Mouse (Mus musculus) hindbrain, embryonic 13.5 days (tissue): ENCODE results near the gene Ccdc24. TPM values are rescaled to one million over a fixed set of nuclear protein-coding genes. Genes with fewer than 3 reads are reported as not detected.

Source experiments
- ATAC-seq: fragments of 200-750 bp; cut with Nextera tagmentation; 2 replicates; pipeline ENCODE4 v1.8.0; 2017; ENCODE audit warnings: moderate TSS enrichment; ENCODE audit not compliant: low FRiP score
- H3K27ac ChIP-seq: fragments of 300-500 bp; sonication (generic); 2 replicates; pipeline ENCODE4 v1.5.1; 2015; ENCODE audit warnings: inconsistent platforms, mild to moderate bottlenecking, moderate library complexity
- H3K27me3 ChIP-seq: fragments of 300-500 bp; sonication (generic); 2 replicates; pipeline ENCODE4 v1.6.1; 2015; ENCODE audit warnings: mild to moderate bottlenecking, inconsistent platforms
- H3K36me3 ChIP-seq: fragments of 300-500 bp; sonication (generic); 2 replicates; pipeline ENCODE4 v1.6.1; 2015; ENCODE audit warnings: mild to moderate bottlenecking, inconsistent platforms
- H3K4me1 ChIP-seq: fragments of 300-500 bp; sonication (generic); replicated peaks from 2 replicates; pipeline ENCODE4 v1.6.1; 2015; ENCODE audit warnings: inconsistent platforms
- H3K4me2 ChIP-seq: fragments of 300-500 bp; sonication (generic); 2 replicates; pipeline ENCODE4 v1.6.1; 2015; ENCODE audit warnings: inconsistent platforms, mild to moderate bottlenecking, moderate library complexity
- H3K4me3 ChIP-seq: fragments of 300-500 bp; sonication (generic); 2 replicates; pipeline ENCODE4 v1.5.1; 2015; ENCODE audit warnings: mild to moderate bottlenecking, inconsistent platforms
- H3K9ac ChIP-seq: fragments of 300-500 bp; sonication (generic); 2 replicates; pipeline ENCODE4 v1.6.1; 2015; ENCODE audit warnings: mild to moderate bottlenecking, inconsistent platforms
- H3K9me3 ChIP-seq: fragments of 300-500 bp; sonication (generic); 2 replicates; pipeline ENCODE4 v1.6.1; 2016; ENCODE audit warnings: inconsistent platforms
- WGBS: fragments of 180-500 bp; shearing (Covaris S2); methylation state at CpG from one replicate; pipeline ENCODE4 v1.1.7; 2015; 5-methylcytosine and 5-hydroxymethylcytosine counted together
- polyA plus RNA-seq: library from polyadenylated mRNA; unstranded; fragments of >200 nt; fragmentation: Nextera tagmentation; extraction: Ambion mirVana; gene quantifications from 2 replicates; pipeline ENCODE4 v1.2.1, GENCODE M21; 2015

Gene Ccdc24
- polyA plus RNA-seq, 1 experiment from 2014 or later = 2.8 TPM

DNA sequence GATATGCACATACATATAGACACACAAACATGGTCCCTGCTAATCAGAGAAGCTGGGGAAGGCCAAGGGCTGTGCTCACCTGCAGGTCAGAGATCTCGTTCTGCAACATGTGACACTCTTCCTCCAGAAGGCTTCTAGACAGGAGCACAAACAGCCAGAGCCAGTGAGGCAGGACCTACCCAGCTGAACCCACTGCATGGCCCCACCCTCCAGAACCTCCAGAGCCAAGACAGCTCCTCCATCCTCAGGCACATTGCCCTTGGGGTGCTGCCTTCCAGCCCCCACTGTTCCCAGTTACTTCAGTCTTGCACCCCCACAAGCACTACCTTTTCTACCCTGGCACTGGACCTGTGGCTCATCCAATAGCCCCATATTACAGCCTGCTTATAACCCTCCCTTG is 1.9 kb downstream of the Ccdc24 start:
- H3K4me2 ChIP-seq = no peak overlapping the region
- H3K27me3 ChIP-seq = peaks cover 4% of the 10 kb centered on the region; the same call in 1 of the 2 replicates
- H3K4me3 ChIP-seq = no peak overlapping the region
- H3K4me1 ChIP-seq = peaks cover 39% of the 10 kb centered on the region
- H3K27ac ChIP-seq = no peak overlapping the region
- H3K9me3 ChIP-seq = no peaks in the 10 kb centered on the region
- H3K9ac ChIP-seq = no peak overlapping the region
- peaks cover 31% of the 10 kb centered on the region for H3K36me3 ChIP-seq
- WGBS = 81% methylated on average over 1 of the region's 1 CpGs
- ATAC-seq = no peak

DNA sequence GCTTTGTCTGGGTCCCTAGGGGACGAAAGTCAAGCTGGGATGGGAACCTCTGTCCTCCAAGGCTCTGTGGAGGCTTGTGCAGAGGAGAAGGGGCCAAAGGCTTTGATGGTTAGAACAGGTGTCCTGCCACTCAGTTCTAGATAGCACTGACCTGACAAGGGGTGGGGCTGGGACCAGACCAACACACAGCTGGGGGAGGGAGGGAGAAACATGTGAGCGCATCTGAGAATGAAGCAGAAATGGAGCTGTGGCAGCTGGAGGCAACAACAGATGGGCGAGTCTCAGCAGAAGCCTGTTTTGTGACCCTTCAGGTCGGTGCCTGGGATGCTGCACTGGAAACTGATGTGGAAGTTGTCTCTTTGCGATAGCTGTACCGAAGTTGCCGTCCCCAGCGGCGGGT is 3.0 kb downstream of the Ccdc24 start:
- 70% methylated on average over 9 of the region's 9 CpGs for WGBS
- H3K27me3 ChIP-seq = peaks cover 4% of the 10 kb centered on the region; the same call in 1 of the 2 replicates
- H3K27ac ChIP-seq = 0 out of 2 replicates have a peak overlapping the region, but pooled peaks have one; percentile 12
- H3K36me3 ChIP-seq = peaks cover 20% of the 10 kb centered on the region
- H3K4me3 ChIP-seq = no peak overlapping the region
- H3K4me2 ChIP-seq = no peak overlapping the region
- no peak overlapping the region; the same call in 1 of the 2 replicates for H3K9ac ChIP-seq
- no peak for ATAC-seq
- no peaks in the 10 kb centered on the region for H3K9me3 ChIP-seq
- peaks cover 41% of the 10 kb centered on the region for H3K4me1 ChIP-seq

DNA sequence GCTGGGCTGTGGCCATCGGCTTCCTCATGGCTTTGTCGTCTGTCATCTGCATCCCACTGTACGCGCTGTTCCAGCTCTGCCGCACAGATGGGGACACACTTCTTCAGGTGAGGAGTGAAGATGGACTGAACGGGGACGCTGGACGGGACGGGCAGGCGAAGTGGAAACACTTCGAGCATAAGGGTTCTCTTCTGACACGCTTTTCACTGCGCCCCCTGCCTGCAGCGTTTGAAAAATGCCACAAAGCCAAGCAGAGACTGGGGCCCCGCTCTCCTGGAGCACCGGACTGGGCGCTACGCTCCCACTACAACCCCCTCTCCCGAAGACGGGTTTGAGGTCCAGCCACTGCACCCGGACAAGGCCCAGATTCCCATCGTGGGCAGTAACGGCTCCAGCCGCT is 4.5 kb downstream of the Ccdc24 start:
- peak overlapping the region; percentile 49; the same call in 1 of the 2 replicates for H3K9ac ChIP-seq
- 18% methylated on average over 24 of the region's 24 CpGs for WGBS
- peaks cover 5% of the 10 kb centered on the region; the same call in 1 of the 2 replicates for H3K36me3 ChIP-seq
- no peak overlapping the region for H3K4me3 ChIP-seq
- peaks cover 4% of the 10 kb centered on the region; the same call in 1 of the 2 replicates for H3K27me3 ChIP-seq
- H3K4me2 ChIP-seq = no peak overlapping the region
- no peak overlapping the region for H3K27ac ChIP-seq
- no peak; the same call in 1 of the 2 replicates for ATAC-seq
- H3K4me1 ChIP-seq = peaks cover 46% of the 10 kb centered on the region
- H3K9me3 ChIP-seq = no peaks in the 10 kb centered on the region

DNA sequence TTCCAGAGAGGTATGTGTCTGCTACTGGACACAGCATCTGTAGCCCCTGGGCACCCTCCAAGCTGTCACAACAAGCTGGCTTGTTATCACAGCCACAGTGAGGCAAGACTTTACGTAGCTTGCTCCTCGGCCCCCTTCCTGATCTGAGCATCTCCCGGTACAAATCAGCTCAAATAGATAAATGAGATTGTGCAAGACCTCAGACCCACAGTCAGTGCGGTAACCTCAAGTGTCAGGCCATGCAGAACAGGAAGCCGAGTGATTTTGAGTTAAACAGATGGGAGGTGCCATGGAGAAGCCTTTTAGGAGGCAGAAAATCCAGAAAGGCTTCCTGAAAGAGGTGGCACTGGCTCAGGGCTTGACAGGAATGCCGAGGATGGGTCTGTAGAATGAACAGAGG is 5.4 kb downstream of the Ccdc24 start:
- H3K9ac ChIP-seq = no peak overlapping the region
- H3K4me3 ChIP-seq = no peak overlapping the region
- 86% methylated on average over 6 of the region's 6 CpGs for WGBS
- H3K27me3 ChIP-seq = peaks cover 4% of the 10 kb centered on the region; the same call in 1 of the 2 replicates
- H3K9me3 ChIP-seq = no peaks in the 10 kb centered on the region
- H3K4me1 ChIP-seq = peaks cover 42% of the 10 kb centered on the region
- H3K4me2 ChIP-seq = no peak overlapping the region
- H3K27ac ChIP-seq = no peak overlapping the region
- H3K36me3 ChIP-seq = peaks cover 5% of the 10 kb centered on the region; the same call in 1 of the 2 replicates
- no peak for ATAC-seq

DNA sequence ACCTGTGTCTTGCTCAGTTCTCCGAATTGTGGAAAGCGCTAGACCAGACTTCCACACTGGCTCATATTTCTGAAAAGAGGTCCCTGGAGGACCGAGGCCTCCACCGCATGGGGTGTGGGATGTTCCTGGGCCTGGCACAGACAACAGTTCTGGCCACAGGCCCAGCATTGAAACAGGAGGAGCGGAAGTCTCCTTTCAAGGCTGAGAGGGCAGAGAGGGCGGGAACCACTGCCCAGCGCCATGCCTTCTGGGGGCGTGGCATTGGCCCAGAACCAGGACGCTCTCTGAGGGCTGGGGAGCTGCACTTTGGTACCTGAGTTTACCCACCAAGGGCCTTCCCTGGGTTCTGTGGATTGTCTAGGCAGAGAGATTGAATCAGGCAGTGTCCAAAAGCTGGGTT is 6.3 kb downstream of the Ccdc24 start:
- no peak for ATAC-seq
- H3K9me3 ChIP-seq = no peaks in the 10 kb centered on the region
- no peaks in the 10 kb centered on the region for H3K36me3 ChIP-seq
- H3K27me3 ChIP-seq = peaks cover 4% of the 10 kb centered on the region; the same call in 1 of the 2 replicates
- WGBS = 57% methylated on average over 9 of the region's 9 CpGs
- H3K4me2 ChIP-seq = no peak overlapping the region
- H3K9ac ChIP-seq = no peak overlapping the region
- H3K4me1 ChIP-seq = peaks cover 38% of the 10 kb centered on the region
- H3K27ac ChIP-seq = no peak overlapping the region
- no peak overlapping the region for H3K4me3 ChIP-seq

DNA sequence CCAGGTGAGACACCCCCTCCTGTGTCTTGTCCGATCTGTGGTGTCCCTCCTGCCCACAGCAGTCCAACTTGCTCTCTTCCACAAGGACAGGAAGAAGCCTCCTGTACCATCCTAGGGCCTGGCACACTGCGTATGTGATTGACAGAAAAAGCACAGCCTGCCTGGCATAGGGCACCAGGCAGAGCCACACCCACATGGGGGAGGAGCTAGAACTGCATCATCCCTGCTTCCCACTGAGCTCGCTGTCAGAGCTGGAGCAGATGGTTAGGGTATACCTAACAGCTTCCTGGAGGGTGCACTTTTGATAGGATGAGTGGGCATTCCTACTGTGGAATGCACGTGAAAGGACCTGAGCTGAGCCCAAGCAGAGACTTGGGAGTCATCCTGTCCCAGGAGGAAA is 9.5 kb downstream of the Ccdc24 start:
- no peak overlapping the region for H3K4me2 ChIP-seq
- no peak overlapping the region for H3K27ac ChIP-seq
- ATAC-seq = peak; percentile 74
- H3K9me3 ChIP-seq = no peaks in the 10 kb centered on the region
- peaks cover 30% of the 10 kb centered on the region for H3K4me1 ChIP-seq
- WGBS = 31% methylated on average over 4 of the region's 4 CpGs
- no peak overlapping the region for H3K4me3 ChIP-seq
- H3K9ac ChIP-seq = no peak overlapping the region
- peaks cover 4% of the 10 kb centered on the region; the same call in 1 of the 2 replicates for H3K27me3 ChIP-seq
- H3K36me3 ChIP-seq = no peaks in the 10 kb centered on the region

DNA sequence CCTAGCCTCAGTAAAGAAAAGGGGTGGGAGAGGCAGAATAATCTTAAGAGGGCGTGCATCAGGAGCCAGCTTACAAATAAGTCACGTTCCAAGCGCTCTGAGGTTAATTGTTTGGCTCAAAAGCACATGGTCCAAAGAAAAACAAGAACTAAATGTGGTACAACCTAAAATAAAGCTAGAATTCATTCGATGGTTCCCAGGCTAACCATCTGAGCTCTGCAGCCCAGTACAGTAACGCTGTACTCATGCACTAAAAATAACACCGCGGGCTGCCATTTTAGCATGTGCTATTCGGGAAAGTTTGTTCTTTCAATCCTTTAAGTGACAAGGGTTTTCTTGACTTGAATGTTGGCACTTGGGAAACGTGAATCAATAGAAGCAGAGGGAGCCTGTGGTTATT is 11.8 kb downstream of the Ccdc24 start:
- no peak for ATAC-seq
- peaks cover 25% of the 10 kb centered on the region for H3K4me1 ChIP-seq
- WGBS = 86% methylated on average over 9 of the region's 9 CpGs

DNA sequence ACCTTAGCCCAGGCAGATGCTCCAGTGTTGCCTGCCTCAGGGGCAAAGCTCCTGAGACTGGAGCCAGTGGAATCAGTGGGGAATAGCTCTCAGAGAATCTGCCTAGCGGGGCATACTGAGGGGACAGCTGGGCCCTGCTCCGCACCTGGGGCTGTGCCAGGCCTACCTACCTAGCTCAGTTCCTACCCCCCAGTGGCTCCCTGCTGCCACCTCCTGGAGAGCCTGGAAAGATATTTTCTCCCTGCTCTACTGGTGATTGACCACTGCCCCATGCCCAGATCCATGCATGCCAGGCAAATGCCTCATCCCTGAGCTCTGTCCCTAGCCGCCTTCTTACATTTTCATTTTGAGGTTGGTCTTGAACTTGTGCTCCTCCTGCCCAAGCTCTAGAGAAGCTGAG is 13.6 kb downstream of the Ccdc24 start:
- 53% methylated on average over 3 of the region's 3 CpGs for WGBS
- no peaks in the 10 kb centered on the region for H3K9me3 ChIP-seq
- no peak overlapping the region for H3K4me2 ChIP-seq
- peaks cover 4% of the 10 kb centered on the region; the same call in 1 of the 2 replicates for H3K36me3 ChIP-seq
- H3K4me1 ChIP-seq = peaks cover 36% of the 10 kb centered on the region
- no peak overlapping the region for H3K9ac ChIP-seq
- H3K27me3 ChIP-seq = 0 out of 2 replicates have a peak, but pooled peaks cover under 1% of the 10 kb centered on the region
- no peak for ATAC-seq
- no peak overlapping the region for H3K4me3 ChIP-seq
- H3K27ac ChIP-seq = 0 out of 2 replicates have a peak overlapping the region, but pooled peaks have one; percentile 5

More for the DNA sequence above, 11.8 kb downstream of the Ccdc24 start:
- Histone ChIP-seq H3K9ac (no peak overlapping the region), H3K36me3 (peaks cover 4% of the 10 kb centered on the region; the same call in 1 of the 2 replicates), H3K4me2 (no peak overlapping the region), H3K27ac (0 out of 2 replicates have a peak overlapping the region, but pooled peaks have one; percentile 2), H3K27me3 (no peaks in the 10 kb centered on the region), H3K4me3 (no peak overlapping the region), H3K9me3 (no peaks in the 10 kb centered on the region)

DNA sequence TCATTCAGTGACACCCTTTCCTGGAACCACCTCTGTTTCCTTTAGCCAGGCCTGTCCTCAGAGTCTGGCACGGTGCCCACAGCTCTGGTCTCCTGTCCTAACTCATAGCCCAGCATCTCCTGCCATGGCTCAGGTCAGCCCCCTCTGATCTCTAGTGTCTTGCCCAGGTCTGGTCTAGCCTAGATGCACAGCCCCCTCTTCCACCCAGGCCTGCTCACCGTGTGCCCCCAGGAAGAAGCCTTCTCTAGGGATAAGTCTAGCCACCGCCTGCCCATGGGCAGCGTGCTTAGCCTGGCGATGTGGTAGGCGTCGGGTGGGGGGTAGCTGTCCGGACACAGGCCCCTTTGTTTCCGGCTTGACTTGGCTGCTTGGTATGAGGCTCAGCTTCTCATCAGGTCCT is 17.2 kb downstream of the Ccdc24 start:
- H3K4me3 ChIP-seq = no peak overlapping the region
- no peak overlapping the region for H3K9ac ChIP-seq
- peaks cover 4% of the 10 kb centered on the region; the same call in 1 of the 2 replicates for H3K36me3 ChIP-seq
- no peak overlapping the region for H3K4me2 ChIP-seq
- ATAC-seq = peak; percentile 29; the same call in 1 of the 2 replicates
- 0 out of 2 replicates have a peak, but pooled peaks cover 3% of the 10 kb centered on the region for H3K27me3 ChIP-seq
- WGBS = 64% methylated on average over 9 of the region's 9 CpGs
- H3K27ac ChIP-seq = peak overlapping the region; percentile 67
- no peaks in the 10 kb centered on the region for H3K9me3 ChIP-seq
- peaks cover 36% of the 10 kb centered on the region for H3K4me1 ChIP-seq

DNA sequence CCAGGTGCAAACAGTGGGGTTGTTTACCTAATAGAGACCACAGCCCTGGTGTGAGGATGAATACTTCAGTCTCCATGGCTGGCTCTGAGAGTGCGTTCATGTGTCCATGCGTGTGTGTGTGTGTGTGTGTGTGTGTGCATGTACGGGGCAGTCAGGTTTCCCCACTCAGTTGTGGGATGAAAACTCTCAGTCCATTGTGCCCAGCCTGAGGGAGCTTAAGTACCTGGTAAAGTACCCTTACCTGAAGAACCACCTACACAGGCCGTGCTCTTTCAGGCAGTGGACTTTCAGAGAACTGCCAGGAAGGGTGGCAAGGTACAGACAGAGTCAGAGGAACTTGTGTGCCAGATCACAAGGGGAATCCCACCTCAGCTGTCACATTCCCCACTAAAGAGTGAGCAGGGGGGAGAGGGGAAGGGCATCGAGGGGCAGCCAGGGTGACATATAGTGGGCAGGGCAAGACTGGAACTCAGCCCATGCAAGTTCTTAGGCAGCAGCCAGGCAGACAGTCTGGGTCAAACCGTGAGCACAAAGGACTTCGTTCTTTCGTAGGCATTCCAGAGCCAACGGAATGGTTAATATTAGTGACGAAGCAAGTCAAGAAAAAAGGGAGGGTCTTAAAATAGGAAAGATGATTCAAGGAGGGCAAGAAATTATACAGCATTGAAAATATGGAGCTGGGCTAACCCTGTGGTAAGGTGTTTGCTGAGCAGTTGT is 20.0 kb downstream of the Ccdc24 start:
- 0 out of 2 replicates have a peak, but pooled peaks cover 5% of the 10 kb centered on the region for H3K27me3 ChIP-seq
- no peak overlapping the region for H3K9ac ChIP-seq
- no peaks in the 10 kb centered on the region for H3K9me3 ChIP-seq
- 87% methylated on average over 10 of the region's 10 CpGs for WGBS
- ATAC-seq = no peak
- peaks cover 4% of the 10 kb centered on the region; the same call in 1 of the 2 replicates for H3K36me3 ChIP-seq
- H3K4me1 ChIP-seq = peaks cover 43% of the 10 kb centered on the region
- H3K4me3 ChIP-seq = no peak overlapping the region
- H3K4me2 ChIP-seq = no peak overlapping the region
- H3K27ac ChIP-seq = no peak overlapping the region

DNA sequence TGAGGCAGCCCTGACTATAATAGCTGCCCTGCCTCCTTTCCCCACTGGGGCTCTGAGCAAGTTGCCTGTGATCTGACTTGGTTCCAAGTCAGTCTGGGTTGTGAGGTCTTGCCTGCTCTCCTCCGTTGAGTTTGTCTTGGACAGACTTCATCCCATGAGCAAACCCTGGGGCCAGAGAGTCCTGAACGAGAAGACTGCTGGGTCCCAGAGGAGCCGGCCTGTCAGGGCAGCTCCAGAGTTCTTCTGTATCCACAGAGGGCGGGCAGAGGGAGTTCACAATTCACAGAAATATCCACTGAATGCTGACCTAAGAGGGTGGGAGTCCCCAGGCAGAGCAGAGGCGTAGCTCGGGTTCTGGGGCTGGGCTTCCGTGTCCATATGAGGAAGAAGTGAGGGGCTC is 21.5 kb downstream of the Ccdc24 start:
- no peak for ATAC-seq
- Histone ChIP-seq H3K9me3 (no peaks in the 10 kb centered on the region), H3K4me3 (no peak overlapping the region), H3K9ac (no peak overlapping the region), H3K36me3 (no peaks in the 10 kb centered on the region), H3K27ac (0 out of 2 replicates have a peak overlapping the region, but pooled peaks have one; percentile 8), H3K4me2 (no peak overlapping the region), H3K27me3 (0 out of 2 replicates have a peak, but pooled peaks cover 5% of the 10 kb centered on the region), H3K4me1 (peaks cover 50% of the 10 kb centered on the region)
- WGBS = 80% methylated on average over 7 of the region's 7 CpGs

DNA sequence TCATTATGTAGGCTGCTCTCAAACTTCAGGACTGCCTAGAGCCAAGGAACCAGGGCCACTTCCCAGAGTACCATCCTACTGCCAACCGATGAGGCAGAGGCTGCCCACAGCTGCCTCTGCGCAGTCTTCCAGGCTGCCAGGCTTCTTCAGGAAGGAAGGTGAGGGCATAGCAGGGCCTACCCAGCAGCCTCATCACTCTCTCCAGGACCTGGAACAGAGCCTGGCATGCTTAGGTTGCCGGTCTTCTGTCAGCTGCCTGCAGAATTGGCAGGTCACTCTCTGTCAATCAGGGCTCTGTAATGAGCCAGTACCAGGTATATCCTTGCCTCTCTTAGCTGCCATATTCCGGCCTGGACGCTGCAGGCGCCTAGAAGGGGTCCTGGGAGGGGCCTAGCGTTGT is 22.2 kb downstream of the Ccdc24 start:
- Histone ChIP-seq H3K9ac (no peak overlapping the region), H3K9me3 (no peaks in the 10 kb centered on the region), H3K4me1 (peaks cover 46% of the 10 kb centered on the region), H3K36me3 (no peaks in the 10 kb centered on the region), H3K27ac (peak overlapping the region; percentile 70), H3K4me2 (peak overlapping the region; percentile 1; the same call in 1 of the 2 replicates), H3K27me3 (0 out of 2 replicates have a peak, but pooled peaks cover 5% of the 10 kb centered on the region), H3K4me3 (no peak overlapping the region)
- ATAC-seq = no peak
- WGBS = 77% methylated on average over 7 of the region's 7 CpGs
